Mouse (Mus musculus) C2C12 (cell line): ENCODE measurements around the gene Syt2. TPM values are rescaled to one million over a fixed set of nuclear protein-coding genes. Genes with fewer than 3 reads are reported as not detected.

Experiments
- H3K27me3 ChIP-seq: one replicate; pipeline ENCODE4 v1.6.1; 2011; ENCODE audit not compliant: control insufficient read depth, insufficient read depth, insufficient read length
- H3K36me3 ChIP-seq: one replicate; pipeline ENCODE4 v1.6.1; 2011; ENCODE audit not compliant: control insufficient read depth, insufficient read depth
- H3K4me3 ChIP-seq: one replicate; pipeline ENCODE4 v1.5.1; 2011; ENCODE audit warnings: mild to moderate bottlenecking, control low read depth; ENCODE audit not compliant: poor library complexity, insufficient read depth, severe bottlenecking
- H3K79me2 ChIP-seq: one replicate; pipeline ENCODE4 v1.6.1; 2011; ENCODE audit not compliant: control insufficient read depth, insufficient read depth
- H3K79me3 ChIP-seq: one replicate; pipeline ENCODE4 v1.6.1; 2011; ENCODE audit warnings: low read depth, control low read depth
- H3ac ChIP-seq: one replicate; pipeline ENCODE3; 2011; ENCODE audit warnings: low read depth; ENCODE audit not compliant: control insufficient read depth, insufficient read length
- CEBPB ChIP-seq: IDR thresholded peaks from one replicate; pipeline ENCODE4 v1.6.1; 2011; ENCODE audit warnings: low read depth, mild to moderate bottlenecking, control low read depth, moderate library complexity
- CTCF ChIP-seq: IDR thresholded peaks from one replicate; pipeline ENCODE4 v1.5.1; 2011; ENCODE audit not compliant: control insufficient read depth, insufficient read depth, insufficient read length
- FOSL1 ChIP-seq: IDR thresholded peaks from one replicate; pipeline ENCODE4 v1.8.0; 2011; ENCODE audit warnings: mild to moderate bottlenecking, low read length; ENCODE audit not compliant: poor library complexity, insufficient read depth, severe bottlenecking
- MAX ChIP-seq: IDR thresholded peaks from one replicate; pipeline ENCODE4 v1.6.1; 2011; ENCODE audit warnings: mild to moderate bottlenecking, control low read depth
- MYOD1 ChIP-seq: IDR thresholded peaks from one replicate; pipeline ENCODE4 v1.6.1; 2011; ENCODE audit warnings: low read depth; ENCODE audit not compliant: control insufficient read depth, insufficient read length
- MYOG ChIP-seq: IDR thresholded peaks from one replicate; pipeline ENCODE4 v1.6.1; 2011; ENCODE audit not compliant: control insufficient read depth, insufficient read length; ENCODE audit errors: extremely low read depth
- USF1 ChIP-seq: IDR thresholded peaks from one replicate; pipeline ENCODE4 v1.6.1; 2011; ENCODE audit warnings: low read depth, mild to moderate bottlenecking, control low read depth, moderate library complexity
- polyA plus RNA-seq: library from polyadenylated mRNA; unstranded; fragments of >200 nt; fragmentation: generic; extraction: Trizol; gene quantifications from one replicate; pipeline ENCODE4 v1.2.1, GENCODE M21; 2012; ENCODE audit warnings: missing spikeins

Syt2 gene
- polyA plus RNA-seq, 1 experiment, result 0.15 TPM

- Histone ChIP-seq H3K4me3 (no peak overlapping the region), H3K36me3 (no peaks in the 10 kb centered on the region), H3K79me2 (no peaks in the 10 kb centered on the region), H3K27me3 (peaks cover 59% of the 10 kb centered on the region), H3ac (no peak overlapping the region), H3K79me3 (no peaks in the 10 kb centered on the region)
- TF ChIP-seq MYOD1 (no peak), FOSL1 (no peak), CTCF (peak; percentile 2)
Measured at GRCm38 (mm10) chr1:134725276-134725675, 78.8 kb downstream of the Syt2 start.

GRCm38 (mm10) chr1:134726480-134726879, 80.0 kb downstream of the Syt2 start:
- Histone ChIP-seq H3K79me3 (no peaks in the 10 kb centered on the region), H3K79me2 (no peaks in the 10 kb centered on the region), H3K27me3 (peaks cover 53% of the 10 kb centered on the region), H3K36me3 (no peaks in the 10 kb centered on the region), H3K4me3 (no peak overlapping the region), H3ac (no peak overlapping the region)
- TF ChIP-seq USF1 (no peak), CEBPB (no peak), MYOD1 (no peak), CTCF (no peak), FOSL1 (no peak), MYOG (no peak), MAX (no peak)

GRCm38 (mm10) chr1:134727256-134727655, 80.8 kb downstream of the Syt2 start:
- peaks cover 53% of the 10 kb centered on the region for H3K27me3 ChIP-seq
- no peaks in the 10 kb centered on the region for H3K79me2 ChIP-seq
- H3K4me3 ChIP-seq, result no peak overlapping the region
- no peaks in the 10 kb centered on the region for H3K79me3 ChIP-seq
- no peak overlapping the region for H3ac ChIP-seq
- H3K36me3 ChIP-seq, result no peaks in the 10 kb centered on the region
- TF ChIP-seq MAX, result no peak
- no peak for TF ChIP-seq FOSL1
- TF ChIP-seq MYOG, result no peak
- no peak for TF ChIP-seq CEBPB
- TF ChIP-seq CTCF, result no peak
- no peak for TF ChIP-seq MYOD1
- TF ChIP-seq USF1, result no peak

- Histone ChIP-seq H3K79me2 (no peaks in the 10 kb centered on the region), H3K27me3 (peaks cover 31% of the 10 kb centered on the region), H3K79me3 (no peaks in the 10 kb centered on the region), H3K36me3 (no peaks in the 10 kb centered on the region), H3ac (no peak overlapping the region), H3K4me3 (no peak overlapping the region)
- TF ChIP-seq CTCF, result no peak
Measured at GRCm38 (mm10) chr1:134733659-134734058, 87.2 kb downstream of the Syt2 start.

- no peak overlapping the region for H3ac ChIP-seq
- H3K27me3 ChIP-seq, result peaks cover 19% of the 10 kb centered on the region
- TF ChIP-seq MYOG, result no peak
- no peak for TF ChIP-seq CEBPB
- TF ChIP-seq CTCF, result no peak
- no peak for TF ChIP-seq USF1
- TF ChIP-seq FOSL1, result no peak
- no peak for TF ChIP-seq MAX
- no peak for TF ChIP-seq MYOD1
- no peak overlapping the region for H3K4me3 ChIP-seq
- no peaks in the 10 kb centered on the region for H3K79me2 ChIP-seq
- H3K36me3 ChIP-seq, result no peaks in the 10 kb centered on the region
- no peaks in the 10 kb centered on the region for H3K79me3 ChIP-seq
Measured at GRCm38 (mm10) chr1:134737463-134737862, 91.0 kb downstream of the Syt2 start.

- TF ChIP-seq MAX, result no peak
- TF ChIP-seq MYOG, result no peak
- no peak for TF ChIP-seq CEBPB
- TF ChIP-seq FOSL1, result no peak
- no peak for TF ChIP-seq CTCF
- no peak for TF ChIP-seq MYOD1
- TF ChIP-seq USF1, result no peak
- H3K27me3 ChIP-seq, result peaks cover 28% of the 10 kb centered on the region
- H3K4me3 ChIP-seq, result no peak overlapping the region
- no peak overlapping the region for H3ac ChIP-seq
- no peaks in the 10 kb centered on the region for H3K36me3 ChIP-seq
- H3K79me3 ChIP-seq, result no peaks in the 10 kb centered on the region
- H3K79me2 ChIP-seq, result no peaks in the 10 kb centered on the region
Measured at GRCm38 (mm10) chr1:134741433-134741832, 95.0 kb downstream of the Syt2 start.
